Mouse (Mus musculus) stomach, postnatal 0 days (tissue): ENCODE data around the gene Hsd3b6.

Experiments
- CTCF ChIP-seq: IDR thresholded peaks from 2 replicates; pipeline ENCODE4 v1.5.1; 2016; ENCODE audit warnings: antibody characterized with exemption, low read depth, mild to moderate bottlenecking, moderate library complexity
- EP300 ChIP-seq: optimal IDR thresholded peaks from 2 replicates; pipeline ENCODE3; 2016; ENCODE audit warnings: antibody characterized with exemption

GRCm38 (mm10) chr3:98814101-98814670, at the start of gene Hsd3b6:
- TF ChIP-seq CTCF (no peak), EP300 (no peak)
